Mouse (Mus musculus): ENCODE measurements at regions not wholly inside any gene's neighbourhood (a gene's known extent, or its start where the extent isn't known, plus 50 kb on each side); places are given as distances from the start of the nearest gene placed in this dataset.

DNA sequence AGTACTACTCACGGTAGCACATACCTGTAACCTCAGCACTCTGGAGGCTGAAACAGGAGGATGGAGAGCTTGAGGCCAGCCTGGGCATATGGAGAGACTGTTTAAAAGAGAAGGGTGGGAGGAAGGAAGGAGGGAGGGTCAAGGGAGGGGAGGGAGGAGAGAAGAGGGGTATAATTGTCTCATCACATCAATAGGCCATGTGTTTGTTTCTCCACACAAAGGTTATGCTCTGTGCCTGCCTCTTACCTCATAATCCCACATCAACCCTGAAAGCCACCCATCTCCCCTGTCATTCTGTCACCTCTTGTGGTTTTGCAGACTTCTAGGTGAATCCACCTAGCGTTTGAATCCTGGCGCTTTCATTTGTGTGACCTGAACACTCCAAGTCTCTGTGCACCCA lies 210.3 kb downstream of the Trim29 start:
- no peak for TF ChIP-seq CTCF (IDR thresholded peaks at IDR 0.05; ENCODE audit: low read depth, low read length)
- no peak for TF ChIP-seq POLR2A (IDR thresholded peaks at IDR 0.05; ENCODE audit: extremely low read depth, insufficient read depth, low read length)
